Mouse (Mus musculus): Measurements from ENCODE around the gene Macf1.
"Not testable (repeated sequence)": the region's sequence is repeated elsewhere in the genome, so short reads cannot be mapped to it uniquely, and the experiment has no call there.

The Macf1 gene

GRCm38 (mm10) chr4:123635428-123635827 is 48.7 kb downstream of the Macf1 start:
- DNase-seq (ENCODE audit: extremely low spot score), result no peak

- no peak for DNase-seq (ENCODE audit: extremely low spot score)
Measured at GRCm38 (mm10) chr4:123634436-123634835, 49.7 kb downstream of the Macf1 start.

GRCm38 (mm10) chr4:123633874-123634273 is 50.3 kb downstream of the Macf1 start:
- DNase-seq (ENCODE audit: extremely low spot score), result no peak

- DNase-seq (ENCODE audit: extremely low spot score), result peak; percentile 60
Measured at GRCm38 (mm10) chr4:123633370-123633769, 50.8 kb downstream of the Macf1 start.

GRCm38 (mm10) chr4:123632116-123632515 is 52.0 kb downstream of the Macf1 start:
- not testable (repeated sequence) for DNase-seq (ENCODE audit: extremely low spot score)

GRCm38 (mm10) chr4:123631654-123632053 is 52.5 kb downstream of the Macf1 start:
- DNase-seq (ENCODE audit: extremely low spot score), result no peak

- no peak for DNase-seq (ENCODE audit: extremely low spot score)
Measured at GRCm38 (mm10) chr4:123627683-123628082, 56.5 kb downstream of the Macf1 start.

GRCm38 (mm10) chr4:123625332-123626072 is 58.7 kb downstream of the Macf1 start:
- DNase-seq (ENCODE audit: extremely low spot score), result no peak

GRCm38 (mm10) chr4:123624438-123624837 is 59.7 kb downstream of the Macf1 start:
- DNase-seq (ENCODE audit: extremely low spot score), result peak; percentile 31

- DNase-seq (ENCODE audit: extremely low spot score), result no peak
Measured at GRCm38 (mm10) chr4:123623742-123624151, 60.4 kb downstream of the Macf1 start.

GRCm38 (mm10) chr4:123621732-123622131 is 62.4 kb downstream of the Macf1 start:
- DNase-seq (ENCODE audit: extremely low spot score), result no peak

GRCm38 (mm10) chr4:123617727-123618389 is 66.3 kb downstream of the Macf1 start:
- DNase-seq (ENCODE audit: extremely low spot score), result no peak

- no peak for DNase-seq (ENCODE audit: extremely low spot score)
Measured at GRCm38 (mm10) chr4:123616971-123617370, 67.2 kb downstream of the Macf1 start.

GRCm38 (mm10) chr4:123616501-123616900 is 67.7 kb downstream of the Macf1 start:
- DNase-seq (ENCODE audit: extremely low spot score), result no peak

GRCm38 (mm10) chr4:123613309-123613947 is 70.7 kb downstream of the Macf1 start:
- DNase-seq (ENCODE audit: extremely low spot score), result no peak

- no peak for DNase-seq (ENCODE audit: extremely low spot score)
Measured at GRCm38 (mm10) chr4:123611940-123612339, 72.2 kb downstream of the Macf1 start.

- DNase-seq (ENCODE audit: extremely low spot score), result no peak
Measured at GRCm38 (mm10) chr4:123611241-123611640, 72.9 kb downstream of the Macf1 start.

- DNase-seq (ENCODE audit: extremely low spot score), result no peak
Measured at GRCm38 (mm10) chr4:123607174-123607573, 77.0 kb downstream of the Macf1 start.

- DNase-seq (ENCODE audit: extremely low spot score), result no peak
Measured at GRCm38 (mm10) chr4:123605948-123606347, 78.2 kb downstream of the Macf1 start.

- no peak for DNase-seq (ENCODE audit: extremely low spot score)
Measured at GRCm38 (mm10) chr4:123605309-123605708, 78.9 kb downstream of the Macf1 start.

- DNase-seq (ENCODE audit: extremely low spot score), result no peak
Measured at GRCm38 (mm10) chr4:123602700-123603261, 81.4 kb downstream of the Macf1 start.

- DNase-seq (ENCODE audit: extremely low spot score), result no peak
Measured at GRCm38 (mm10) chr4:123601036-123601435, 83.1 kb downstream of the Macf1 start.
